Mouse (Mus musculus): ENCODE measurements around the gene Sun2. TPM values are rescaled to one million over a fixed set of nuclear protein-coding genes. Genes with fewer than 3 reads are reported as not detected.

The Sun2 gene
- polyA plus RNA-seq, 1 experiment from 2014 or later = 2.2 TPM

DNA sequence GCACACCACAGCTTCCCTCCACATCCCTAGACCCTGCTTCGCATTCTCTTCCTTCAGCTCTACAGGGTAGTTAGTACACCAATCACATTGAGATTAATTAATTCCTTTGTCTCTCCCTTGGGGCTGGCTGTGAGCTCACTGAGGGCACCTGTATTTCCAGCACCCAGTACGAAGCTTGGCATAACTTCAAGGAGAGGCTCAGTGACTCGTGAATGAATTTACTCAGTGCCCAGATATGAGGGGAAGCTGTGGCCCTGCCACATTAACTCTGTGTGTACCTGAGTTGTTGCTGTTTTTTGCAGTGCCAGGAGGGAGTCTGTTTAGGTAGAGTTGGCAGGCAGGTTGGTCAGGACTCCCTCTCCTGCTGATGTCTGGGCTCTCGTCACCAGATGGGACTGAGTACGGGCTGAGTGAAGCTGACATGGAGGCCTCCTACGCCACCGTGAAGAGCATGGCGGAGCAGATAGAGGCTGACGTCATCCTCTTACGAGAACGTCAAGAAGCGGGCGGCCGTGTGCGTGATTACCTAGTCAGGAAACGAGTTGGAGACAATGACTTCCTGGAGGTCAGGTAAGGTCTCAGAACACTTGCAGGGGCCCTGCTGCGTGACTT is 35.6 kb downstream of the Sun2 start:
- H3K4me1 ChIP-seq = no peaks in the 10 kb centered on the region
- no peak overlapping the region for H3K27ac ChIP-seq (replicated peaks)
- H3K27me3 ChIP-seq (ENCODE audit: low read depth, poor library complexity, severe bottlenecking) = no peaks in the 10 kb centered on the region
- WGBS = 92% methylated on average over 17 of the region's 17 CpGs
- no peak overlapping the region for H3K4me3 ChIP-seq
- H3K36me3 ChIP-seq = peaks cover 58% of the 10 kb centered on the region
- no peaks in the 10 kb centered on the region for H3K9me3 ChIP-seq (replicated peaks)
- no peak for DNase-seq (ENCODE audit: low spot score)

DNA sequence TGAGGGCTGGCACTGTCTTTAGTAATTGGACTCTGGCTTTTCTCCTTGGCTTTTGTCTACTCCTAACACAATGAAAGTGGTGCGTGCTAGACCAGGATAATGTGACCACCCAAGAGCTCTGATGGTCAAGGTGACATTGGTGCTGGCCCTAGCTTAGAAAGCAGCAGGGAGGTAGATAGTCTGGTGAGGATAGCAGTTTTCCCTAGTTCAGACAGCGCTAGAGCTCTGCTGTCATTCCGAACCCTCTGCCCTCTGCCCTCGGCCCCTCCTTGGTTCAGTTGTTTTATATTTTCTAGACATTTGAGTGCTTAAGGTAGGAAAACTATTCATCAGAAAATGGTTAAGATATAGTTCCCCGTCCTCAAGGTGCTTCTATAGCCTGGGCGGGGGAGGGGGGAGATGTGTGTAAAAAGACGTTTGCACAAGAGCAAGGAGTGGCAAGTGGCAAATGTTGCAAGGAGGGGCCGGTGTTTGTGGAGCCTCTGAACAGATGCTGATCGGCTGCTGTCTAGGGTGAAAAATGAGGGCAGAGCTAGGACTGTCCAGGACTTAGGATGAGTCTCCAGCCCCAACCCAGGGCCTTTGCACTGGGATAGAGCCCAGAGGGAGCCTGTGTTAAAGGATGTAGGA is 44.7 kb downstream of the Sun2 start:
- Histone ChIP-seq H3K4me3 (no peak overlapping the region), H3K27me3 (ENCODE audit: low read depth, poor library complexity, severe bottlenecking) (no peaks in the 10 kb centered on the region), H3K36me3 (peaks cover 48% of the 10 kb centered on the region), H3K27ac (replicated peaks) (no peak overlapping the region), H3K4me1 (peaks cover 18% of the 10 kb centered on the region), H3K9me3 (replicated peaks) (no peaks in the 10 kb centered on the region)
- 82% methylated on average over 9 of the region's 9 CpGs for WGBS
- DNase-seq (ENCODE audit: low spot score) = no peak

DNA sequence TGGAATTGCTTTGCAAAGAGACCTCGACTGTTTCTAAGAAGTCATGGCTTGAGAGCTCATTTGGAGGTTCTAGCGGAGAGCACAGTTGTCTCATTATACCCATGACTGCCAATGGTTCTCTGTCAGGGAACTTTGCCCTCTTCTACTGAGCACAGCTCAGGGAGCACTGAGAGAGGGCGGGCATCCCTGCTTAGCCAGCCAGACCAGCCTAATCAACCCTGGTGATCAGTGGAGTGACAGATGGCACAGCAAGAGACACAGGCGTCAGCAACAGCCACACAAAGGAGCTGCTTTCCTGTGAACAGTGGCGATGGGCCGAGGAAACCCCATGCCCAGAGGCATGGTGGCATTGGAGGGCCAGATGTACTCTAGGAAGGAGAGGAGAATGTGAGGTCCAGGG is 45.3 kb downstream of the Sun2 start:
- Histone ChIP-seq H3K27me3 (ENCODE audit: low read depth, poor library complexity, severe bottlenecking) (no peaks in the 10 kb centered on the region), H3K27ac (replicated peaks) (no peak overlapping the region), H3K4me3 (no peak overlapping the region), H3K4me1 (peaks cover 24% of the 10 kb centered on the region), H3K36me3 (peaks cover 48% of the 10 kb centered on the region), H3K9me3 (replicated peaks) (no peaks in the 10 kb centered on the region)
- DNase-seq (ENCODE audit: low spot score) = no peak
- 90% methylated on average over 6 of the region's 6 CpGs for WGBS

DNA sequence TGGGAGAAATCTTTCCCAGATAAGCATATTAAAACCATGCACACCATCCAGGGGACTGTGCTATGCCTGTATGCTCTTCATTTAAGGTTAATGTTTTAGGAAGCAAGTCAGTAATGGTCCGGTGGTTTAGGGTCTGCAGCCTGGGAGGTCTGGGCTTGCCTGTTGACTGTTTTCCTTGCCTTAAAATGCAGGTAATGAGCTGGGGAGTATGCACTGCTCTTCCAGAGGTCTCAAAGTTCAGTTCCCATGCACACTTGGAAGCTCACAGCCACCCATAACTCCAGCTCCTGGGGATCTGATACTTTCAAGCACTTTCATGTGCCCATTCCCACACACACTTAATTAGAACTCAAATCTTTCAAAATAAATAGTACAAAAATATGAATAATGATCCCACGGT is 45.8 kb downstream of the Sun2 start:
- Histone ChIP-seq H3K27me3 (ENCODE audit: low read depth, poor library complexity, severe bottlenecking) (no peaks in the 10 kb centered on the region), H3K36me3 (peaks cover 48% of the 10 kb centered on the region)
- 95% methylated on average over 2 of the region's 2 CpGs for WGBS

DNA sequence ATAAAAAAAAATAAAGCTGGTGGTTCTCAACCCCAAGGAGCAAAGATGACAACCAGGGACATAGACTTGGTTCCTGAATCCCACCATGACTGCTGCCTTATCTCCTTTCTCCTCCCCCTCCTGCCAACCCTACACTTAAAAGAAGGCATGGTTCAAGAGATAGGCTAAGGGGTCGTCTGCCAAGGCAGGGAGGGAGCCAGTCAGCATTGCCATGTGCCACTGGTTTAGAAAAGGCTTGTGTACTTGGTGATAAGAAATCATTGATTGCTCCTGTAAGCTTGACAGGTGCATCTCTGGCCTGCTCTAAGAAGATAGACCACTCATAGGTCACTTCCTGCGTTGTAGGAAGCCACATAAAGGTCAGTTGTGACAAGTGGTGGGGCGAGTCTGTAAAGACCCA is 46.8 kb downstream of the Sun2 start:
- 80% methylated on average over 3 of the region's 3 CpGs for WGBS
- Histone ChIP-seq H3K36me3 (peaks cover 48% of the 10 kb centered on the region), H3K4me3 (no peak overlapping the region), H3K4me1 (peaks cover 33% of the 10 kb centered on the region), H3K9me3 (replicated peaks) (no peaks in the 10 kb centered on the region), H3K27ac (replicated peaks) (no peak overlapping the region), H3K27me3 (ENCODE audit: low read depth, poor library complexity, severe bottlenecking) (no peaks in the 10 kb centered on the region)
- DNase-seq (ENCODE audit: low spot score) = no peak

More for the DNA sequence above, 45.8 kb downstream of the Sun2 start:
- H3K9me3 ChIP-seq (replicated peaks) = no peaks in the 10 kb centered on the region
- H3K27ac ChIP-seq (replicated peaks) = no peak overlapping the region
- no peak overlapping the region for H3K4me3 ChIP-seq
- peaks cover 29% of the 10 kb centered on the region for H3K4me1 ChIP-seq
- no peak for DNase-seq (ENCODE audit: low spot score)

DNA sequence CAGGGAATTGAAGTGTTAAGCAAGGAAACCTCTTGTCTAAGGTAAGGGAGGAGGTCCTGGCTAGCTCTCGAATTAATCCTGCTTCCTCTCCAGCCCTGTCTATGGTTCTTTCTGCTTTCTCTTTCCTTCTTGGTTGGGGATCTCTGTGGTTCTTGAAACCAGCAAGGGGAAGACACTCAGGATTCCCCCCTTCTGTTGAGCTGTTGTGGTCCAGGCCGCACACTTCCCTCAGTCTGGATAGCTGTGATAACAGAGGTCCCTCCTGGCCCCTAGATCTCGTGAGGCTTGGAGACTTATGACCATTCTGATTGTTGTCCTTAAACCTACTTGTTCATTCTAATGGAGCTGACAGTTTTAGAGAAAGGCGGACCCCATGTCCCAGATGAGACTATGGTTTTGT is 47.8 kb downstream of the Sun2 start:
- H3K4me1 ChIP-seq = peaks cover 40% of the 10 kb centered on the region
- H3K27me3 ChIP-seq (ENCODE audit: low read depth, poor library complexity, severe bottlenecking) = no peaks in the 10 kb centered on the region
- peaks cover 46% of the 10 kb centered on the region for H3K36me3 ChIP-seq
- no peak overlapping the region for H3K27ac ChIP-seq (replicated peaks)
- H3K4me3 ChIP-seq = no peak overlapping the region
- no peaks in the 10 kb centered on the region for H3K9me3 ChIP-seq (replicated peaks)
- DNase-seq (ENCODE audit: low spot score) = no peak
- WGBS = 89% methylated on average over 4 of the region's 4 CpGs

DNA sequence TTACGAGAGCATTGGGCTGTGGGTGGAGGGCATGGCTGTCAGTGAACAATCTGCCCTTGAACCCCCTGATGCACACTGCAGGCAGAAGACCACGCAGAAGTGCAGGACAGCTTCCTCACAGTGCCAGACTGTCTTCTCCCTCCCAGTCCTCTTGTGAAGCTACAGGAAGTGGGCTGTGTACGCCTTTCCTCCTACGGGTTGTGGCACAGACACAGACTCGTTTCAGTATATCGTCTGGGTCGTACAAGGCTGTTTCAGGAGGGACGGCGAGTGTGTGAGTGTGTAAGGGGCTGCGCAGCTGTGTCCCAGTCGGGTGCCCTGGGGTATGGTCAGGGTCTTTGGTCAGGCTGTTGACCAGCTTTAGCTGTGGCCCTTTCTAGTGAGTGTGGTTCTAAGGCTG is 48.6 kb downstream of the Sun2 start:
- H3K36me3 ChIP-seq = peaks cover 39% of the 10 kb centered on the region
- peaks cover 46% of the 10 kb centered on the region for H3K4me1 ChIP-seq
- H3K27ac ChIP-seq (replicated peaks) = 0 out of 2 replicates have a peak overlapping the region, but pooled peaks have one; percentile 18
- H3K27me3 ChIP-seq (ENCODE audit: low read depth, poor library complexity, severe bottlenecking) = no peaks in the 10 kb centered on the region
- no peaks in the 10 kb centered on the region for H3K9me3 ChIP-seq (replicated peaks)
- H3K4me3 ChIP-seq = peak overlapping the region; percentile 5; the same call in 1 of the 2 replicates
- WGBS = 88% methylated on average over 11 of the region's 11 CpGs
- DNase-seq (ENCODE audit: low spot score) = no peak

DNA sequence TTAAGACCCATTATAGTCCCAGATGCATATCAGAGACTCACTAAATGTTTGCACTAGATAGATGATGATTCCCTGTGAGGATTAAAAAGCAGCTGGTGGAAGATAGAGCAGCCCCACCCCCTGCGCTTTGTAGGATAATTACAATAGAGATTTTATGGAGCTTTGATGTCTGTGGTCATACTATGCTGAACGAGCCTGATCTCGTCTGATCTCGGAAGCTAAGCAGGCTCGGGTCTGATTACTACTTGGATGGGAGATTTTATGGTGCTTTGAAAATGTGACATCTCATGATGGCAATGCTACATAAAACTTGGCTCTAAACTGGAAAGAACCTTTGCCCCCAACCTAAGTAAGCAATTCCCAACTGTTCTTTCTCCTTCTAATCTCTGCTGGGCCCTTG is 50.0 kb downstream of the Sun2 start:
- no peak for DNase-seq (ENCODE audit: low spot score)
- 87% methylated on average over 5 of the region's 5 CpGs for WGBS
- H3K9me3 ChIP-seq (replicated peaks) = no peaks in the 10 kb centered on the region
- peaks cover 32% of the 10 kb centered on the region for H3K36me3 ChIP-seq
- no peaks in the 10 kb centered on the region for H3K27me3 ChIP-seq (ENCODE audit: low read depth, poor library complexity, severe bottlenecking)
- H3K4me1 ChIP-seq = peaks cover 46% of the 10 kb centered on the region
- no peak overlapping the region for H3K27ac ChIP-seq (replicated peaks)
- H3K4me3 ChIP-seq = peak overlapping the region; percentile 97; the same call in 1 of the 2 replicates

DNA sequence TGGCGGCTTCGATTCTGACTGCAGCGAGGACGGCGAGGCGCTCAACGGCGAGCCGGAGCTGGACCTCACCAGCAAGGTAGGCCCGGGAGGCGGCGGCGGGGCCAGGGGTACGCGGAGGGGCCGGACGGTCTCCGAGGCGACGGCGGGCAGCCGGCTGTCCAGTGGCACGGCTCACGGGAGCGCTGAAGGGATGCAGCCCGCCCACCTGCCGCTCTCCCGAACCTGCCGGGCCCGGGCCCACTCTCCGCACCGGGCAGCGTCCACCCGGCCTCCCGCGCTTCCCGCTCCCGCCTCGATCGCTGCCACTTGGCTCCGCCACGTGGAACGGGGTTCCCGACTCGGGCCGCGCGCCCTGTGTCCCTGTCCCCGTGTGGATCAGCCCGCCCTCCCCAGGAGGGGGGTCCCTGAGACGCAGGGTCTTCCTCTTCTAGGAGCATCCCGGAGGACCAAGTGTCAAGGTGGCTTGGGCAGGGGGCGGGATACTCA is 51.3 kb downstream of the Sun2 start:
- Histone ChIP-seq H3K4me1 (peaks cover 52% of the 10 kb centered on the region), H3K4me3 (peak overlapping the region; percentile 97), H3K36me3 (peaks cover 19% of the 10 kb centered on the region), H3K9me3 (replicated peaks) (no peaks in the 10 kb centered on the region), H3K27me3 (ENCODE audit: low read depth, poor library complexity, severe bottlenecking) (no peaks in the 10 kb centered on the region), H3K27ac (replicated peaks) (peak overlapping the region; percentile 96)
- 0% methylated on average over 36 of the region's 53 CpGs for WGBS
- DNase-seq (ENCODE audit: low spot score) = no peak

DNA sequence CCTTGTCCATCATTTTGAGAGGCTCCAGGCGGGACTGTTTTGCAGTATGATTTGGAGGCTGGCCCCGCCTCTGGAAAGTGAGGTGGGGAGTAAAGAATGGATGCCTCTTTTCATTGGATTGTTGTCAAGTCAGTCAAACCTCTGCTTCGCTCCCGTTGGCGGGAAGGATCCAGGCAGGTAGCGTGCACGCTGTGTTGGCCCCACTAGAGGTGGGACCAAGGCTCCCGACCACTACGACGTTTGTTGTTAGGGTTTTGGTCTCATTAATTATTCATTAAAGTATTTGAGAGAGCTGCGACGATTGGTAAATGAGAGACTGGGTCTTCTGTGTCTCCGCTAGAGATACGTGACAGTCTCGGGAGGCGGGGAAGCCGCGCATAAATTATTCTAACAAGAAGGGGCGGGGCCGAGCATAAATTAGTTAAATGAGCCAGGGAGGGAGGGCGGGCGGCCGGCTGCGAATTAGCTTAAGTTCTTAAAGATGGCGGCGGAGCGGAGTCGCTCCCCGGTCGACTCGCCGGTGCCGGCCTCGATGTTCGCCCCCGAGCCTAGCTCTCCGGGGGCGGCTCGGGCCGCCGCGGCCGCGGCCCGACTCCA is 51.8 kb downstream of the Sun2 start, which contains the start of gene Gtpbp1:
Gene Gtpbp1, plus strand, starts transcription at position 420 of the 597 bp plus-strand sequence.
- Histone ChIP-seq H3K27ac (replicated peaks) (peak within 1 kb of the TSS; percentile 96), H3K36me3 (peaks cover 16% of the 10 kb centered on the region), H3K4me1 (peaks cover 57% of the 10 kb centered on the region), H3K27me3 (ENCODE audit: low read depth, poor library complexity, severe bottlenecking) (no peaks in the 10 kb centered on the region), H3K9me3 (replicated peaks) (no peaks in the 10 kb centered on the region), H3K4me3 (peak within 1 kb of the TSS; percentile 97)
- WGBS = under 1% methylated on average over 45 of the region's 45 CpGs
- peak; percentile 95 for DNase-seq (ENCODE audit: low spot score)

DNA sequence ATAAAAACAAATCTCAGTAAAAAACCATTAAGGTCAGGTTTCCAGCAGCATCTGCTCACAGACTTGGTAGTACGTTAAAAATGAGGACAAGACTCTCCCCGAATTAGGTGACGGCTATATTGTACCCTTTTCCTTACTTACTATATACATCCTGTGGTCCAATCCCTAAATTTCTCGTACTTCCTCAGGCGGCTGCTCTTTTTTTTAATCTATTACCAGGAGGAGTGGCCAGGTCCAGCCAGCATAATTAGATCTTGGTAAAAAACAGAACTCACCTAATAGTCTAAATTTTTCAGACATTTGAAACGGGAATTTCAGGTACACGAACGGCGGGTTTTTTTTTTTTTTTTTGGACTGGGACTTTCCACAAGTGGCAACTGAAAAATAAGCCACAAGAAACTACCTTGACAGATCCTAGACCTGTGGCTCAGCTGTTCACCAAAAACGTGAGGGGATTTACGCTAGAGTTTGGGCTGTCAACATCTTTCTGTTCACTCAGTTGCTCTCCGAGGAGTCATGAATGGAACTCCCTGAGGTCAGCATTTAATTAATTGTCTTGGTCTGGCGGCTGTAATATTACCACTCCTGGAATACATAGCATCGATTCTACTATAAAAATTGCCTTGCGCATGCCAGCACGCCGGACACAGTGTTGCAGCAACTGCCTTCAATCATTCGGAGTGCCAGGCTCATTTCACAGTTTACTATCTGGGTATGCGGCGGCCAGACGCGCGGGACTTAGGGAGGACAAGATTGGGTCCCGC is 52.5 kb downstream of the Sun2 start:
- Histone ChIP-seq H3K4me1 (peaks cover 64% of the 10 kb centered on the region), H3K27ac (replicated peaks) (peak overlapping the region; percentile 96), H3K9me3 (replicated peaks) (no peaks in the 10 kb centered on the region), H3K4me3 (peak overlapping the region; percentile 97), H3K27me3 (ENCODE audit: low read depth, poor library complexity, severe bottlenecking) (no peaks in the 10 kb centered on the region), H3K36me3 (peaks cover 9% of the 10 kb centered on the region)
- no peak for DNase-seq (ENCODE audit: low spot score)
- 18% methylated on average over 24 of the region's 24 CpGs for WGBS

DNA sequence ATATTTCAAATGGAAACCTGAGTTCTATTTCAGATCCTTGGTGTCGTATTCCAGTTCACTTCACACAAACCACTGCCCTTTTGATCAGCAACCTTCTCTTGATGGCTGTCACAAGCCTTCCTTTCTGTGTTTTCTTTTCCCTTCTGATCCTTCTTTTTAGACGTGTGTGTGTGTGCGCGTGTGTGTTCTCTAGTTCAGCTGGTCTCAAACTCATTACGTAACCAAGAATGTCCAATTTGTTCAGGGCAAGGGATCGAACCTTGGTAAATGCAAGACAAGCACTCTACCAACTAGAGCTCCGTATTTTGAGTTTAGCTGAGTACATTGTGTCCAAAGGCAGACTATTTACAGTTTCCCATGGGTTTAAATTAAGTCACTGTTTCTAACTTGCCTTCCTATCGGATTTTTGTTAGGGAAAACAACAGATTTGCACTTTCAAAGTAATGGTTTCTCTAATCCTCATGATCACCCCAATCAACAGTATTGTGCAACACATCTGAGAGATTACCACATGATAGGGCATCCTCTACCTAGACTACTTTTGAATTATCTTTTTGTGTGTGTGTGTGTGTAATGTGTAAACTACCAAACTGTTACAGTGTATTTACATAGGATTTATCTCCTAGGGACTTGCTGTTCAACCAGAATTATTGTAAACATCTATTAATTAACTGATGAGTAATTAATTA is 53.9 kb downstream of the Sun2 start:
- DNase-seq (ENCODE audit: low spot score) = no peak
- Histone ChIP-seq H3K4me3 (peak overlapping the region; percentile 97), H3K27ac (replicated peaks) (peak overlapping the region; percentile 94), H3K36me3 (no peaks in the 10 kb centered on the region), H3K27me3 (ENCODE audit: low read depth, poor library complexity, severe bottlenecking) (no peaks in the 10 kb centered on the region), H3K4me1 (peaks cover 77% of the 10 kb centered on the region), H3K9me3 (replicated peaks) (no peaks in the 10 kb centered on the region)
- WGBS = 5% methylated on average over 8 of the region's 8 CpGs
